25 mouse cellular contexts compared by ENCODE assay signal in the genomic region with DNA sequence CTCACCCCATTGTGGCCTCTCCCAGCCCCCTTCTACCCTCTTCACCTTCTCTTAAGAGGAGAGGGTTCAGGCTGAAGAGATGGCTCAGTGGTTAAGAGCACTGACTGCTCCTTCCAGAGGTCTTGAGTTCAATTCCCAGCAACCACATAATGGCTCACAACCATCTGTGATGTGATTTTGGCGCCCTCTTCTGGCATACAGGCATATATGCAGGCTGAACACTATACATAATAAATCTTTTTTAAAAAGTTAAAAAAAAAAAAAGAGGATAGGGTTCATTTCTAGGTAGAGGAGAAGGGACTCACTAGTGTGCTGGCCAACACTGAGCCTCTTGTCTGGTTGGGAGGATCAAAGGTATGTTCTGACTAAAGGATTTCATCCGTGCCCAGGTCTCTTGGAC. TPM values are rescaled to one million over a fixed set of nuclear protein-coding genes. Genes with fewer than 3 reads are reported as not detected.
A peak's percentile ranks its signal among the peaks of the same experiment; 100 is the strongest.
DNase-seq lines count a peak whose midpoint lies in the region; ATAC-seq and TF ChIP-seq lines count a peak whose summit lies in the region.
"Had no signal": no experiment of that assay in that cellular context is flagged by ENCODE, and none has a peak within 500 bp of the region (broad histone marks: within the 10 kb centered on the region; RNA-seq: fewer than 3 reads in every experiment).

No protein-coding gene starts in this region.

- peak; percentile 52 for TF ChIP-seq CTCF in layer of hippocampus, adult 2 months (conservative IDR thresholded peaks at IDR 0.05)
- TF ChIP-seq CTCF in CH12.LX (conservative IDR thresholded peaks at IDR 0.05 in 1 of 2, IDR thresholded peaks at IDR 0.05 in 1 of 2; ENCODE audit: low read depth in 2 of 2, low read length in 2 of 2) = peak; percentile 22 to 33; a peak in 2 of 4 replicates
- peak; percentile 16; the same call in 1 of the 2 replicates for TF ChIP-seq CTCF in brain, embryonic 14.5 days (IDR thresholded peaks at IDR 0.05; ENCODE audit: borderline replicate concordance, extremely low read depth, insufficient read depth, insufficient read length)

- no peak overlapping the region for H3K4me2 ChIP-seq in CH12.LX (ENCODE audit: insufficient read depth, low read depth, poor library complexity, severe bottlenecking)
- no peak overlapping the region for H3K4me2 ChIP-seq in kidney, embryonic 15.5 days
- H3K4me2 ChIP-seq: embryonic facial prominence, embryonic 13.5 days; heart, embryonic 13.5 days; hindbrain, embryonic 15.5 days; liver, embryonic 12.5 days; midbrain, embryonic 15.5 days had no signal

- peaks cover 76% of the 10 kb centered on the region for H3K79me2 ChIP-seq in CH12.LX (replicated peaks; ENCODE audit: control insufficient read depth, extremely low read depth, insufficient read depth, poor library complexity, severe bottlenecking)

- TF ChIP-seq RAD21 in CH12.LX (IDR thresholded peaks at IDR 0.05; ENCODE audit: low read depth, low read length) = peak; percentile 7

- peaks cover 15% of the 10 kb centered on the region for H3K9me3 ChIP-seq in CH12.LX (replicated peaks; ENCODE audit: low read length)
- H3K9me3 ChIP-seq in kidney, embryonic 15.5 days (replicated peaks) = no peaks in the 10 kb centered on the region
- H3K9me3 ChIP-seq: embryonic facial prominence, embryonic 13.5 days; heart, embryonic 13.5 days; hindbrain, embryonic 15.5 days; limb, embryonic 10.5 days; liver, embryonic 12.5 days; midbrain, embryonic 15.5 days had no signal

- H3K4me3 ChIP-seq in layer of hippocampus, adult 2 months = no peak overlapping the region
- no peak overlapping the region for H3K4me3 ChIP-seq in CH12.LX (replicated peaks in 1 of 3; ENCODE audit: low read depth in 2 of 3, low read length in 2 of 3, poor library complexity in 1 of 3)
- H3K4me3 ChIP-seq in kidney, embryonic 15.5 days (replicated peaks) = no peak overlapping the region
- H3K4me3 ChIP-seq: embryonic facial prominence, embryonic 13.5 days; heart, embryonic 13.5 days; hindbrain, embryonic 15.5 days; limb, embryonic 10.5 days; liver, embryonic 12.5 days; megakaryocyte, embryonic 14.5 days; midbrain, embryonic 15.5 days had no signal

- peaks cover 41 to 83% of the 10 kb centered on the region in 2 experiments for H3K4me1 ChIP-seq in CH12.LX (ENCODE audit: control insufficient read depth in 1 of 2, insufficient read depth in 2 of 2)
- H3K4me1 ChIP-seq in kidney, embryonic 15.5 days = peaks cover 5% of the 10 kb centered on the region; the same call in 1 of the 2 replicates
- H3K4me1 ChIP-seq: hindbrain, embryonic 15.5 days; limb, embryonic 10.5 days; midbrain, embryonic 15.5 days had no signal

- WGBS in kidney, embryonic 15.5 days = 55% methylated on average over 2 of the region's 2 CpGs

- in situ Hi-C loops in CH12.LX (cut with MboI; ENCODE audit: low pct_ligation_motif_present, low pct_unique_long_range_greater_than_20kb, low sequenced_read_pairs) = no loop called here

- H3K27me3 ChIP-seq in CH12.LX (replicated peaks) = no peaks in the 10 kb centered on the region
- H3K27me3 ChIP-seq in kidney, embryonic 15.5 days = no peaks in the 10 kb centered on the region
- H3K27me3 ChIP-seq: embryonic facial prominence, embryonic 13.5 days; heart, embryonic 13.5 days; hindbrain, embryonic 15.5 days; liver, embryonic 12.5 days; megakaryocyte, embryonic 14.5 days; midbrain, embryonic 15.5 days had no signal

- DNase-seq in layer of hippocampus, adult 2 months (ENCODE audit: low spot score in 2 of 2) = no peak
- DNase-seq in layer of hippocampus, adult 9-10 months (ENCODE audit: low spot score) = no peak
- DNase-seq in 416B (ENCODE audit: low read depth) = peak; percentile 39
- DNase-seq in CH12.LX (ENCODE audit: extremely low read depth) = no peak
- DNase-seq in brain, embryonic 14.5 days (ENCODE audit: low read depth) = no peak
- no peak for DNase-seq in thymus, postnatal 14 days
- no peak for DNase-seq in retina, postnatal 1 day
- DNase-seq: adrenal gland, postnatal 10 days; cerebellum, adult 11 months; cerebellum, postnatal 14 days; heart, postnatal 4 days; kidney, adult 11 months; kidney, postnatal 14 days; lung, postnatal 10 days; right cerebral cortex, postnatal 4 days; thymus, postnatal 4 days had no signal

- TF ChIP-seq POLR2A in CH12.LX (IDR thresholded peaks at IDR 0.05; ENCODE audit: low read depth, low read length) = no peak
- TF ChIP-seq POLR2A in brain, embryonic 14.5 days (IDR thresholded peaks at IDR 0.05; ENCODE audit: borderline replicate concordance, extremely low read depth, insufficient read depth, insufficient read length, poor library complexity, severe bottlenecking) = no peak

- dilution Hi-C loops in CH12.LX (cut with MboI; ENCODE audit: extremely low pct_ligation_motif_present, extremely low pct_unique_long_range_greater_than_20kb, low sequenced_read_pairs) = no loop called here

- ATAC-seq in kidney, embryonic 15.5 days (replicated peaks; ENCODE audit: low FRiP score) = no peak
- ATAC-seq: activated CD4-positive, CD25-positive, alpha-beta regulatory T cell, adult 4 months; liver, embryonic 12.5 days; midbrain, embryonic 15.5 days had no signal

- no peak for TF ChIP-seq EP300 in CH12.LX (IDR thresholded peaks at IDR 0.05; ENCODE audit: low read length)

- H3K36me3 ChIP-seq in CH12.LX (replicated peaks in 1 of 2; ENCODE audit: control insufficient read depth in 1 of 2, insufficient read depth in 1 of 2, low read length in 1 of 2) = peaks cover 38 to 65% of the 10 kb centered on the region in 2 experiments
- H3K36me3 ChIP-seq in kidney, embryonic 15.5 days = peaks cover 6% of the 10 kb centered on the region; the same call in 1 of the 2 replicates
- H3K36me3 ChIP-seq: hindbrain, embryonic 15.5 days; midbrain, embryonic 15.5 days had no signal

- H3K9ac ChIP-seq in CH12.LX (ENCODE audit: insufficient read depth, low read depth) = no peak overlapping the region
- no peak overlapping the region for H3K9ac ChIP-seq in kidney, embryonic 15.5 days
- H3K9ac ChIP-seq: embryonic facial prominence, embryonic 13.5 days; heart, embryonic 13.5 days; hindbrain, embryonic 15.5 days; liver, embryonic 12.5 days; midbrain, embryonic 15.5 days had no signal

- no peak overlapping the region for H3K27ac ChIP-seq in layer of hippocampus, adult 2 months
- H3K27ac ChIP-seq in CH12.LX (ENCODE audit: insufficient read depth, low read depth) = no peak overlapping the region
- H3K27ac ChIP-seq in kidney, embryonic 15.5 days = no peak overlapping the region
- H3K27ac ChIP-seq: embryonic facial prominence, embryonic 13.5 days; heart, embryonic 13.5 days; hindbrain, embryonic 15.5 days; limb, embryonic 10.5 days; liver, embryonic 12.5 days; midbrain, embryonic 15.5 days had no signal

TF ChIP-seq in CH12.LX, 34 proteins besides CTCF, POLR2A, EP300 and RAD21:
- no peak for TF ChIP-seq IRF4 (IDR thresholded peaks at IDR 0.05; ENCODE audit: low read depth, low read length)
- TF ChIP-seq PAX5 (IDR thresholded peaks at IDR 0.05; ENCODE audit: low read length) = no peak
- no peak for TF ChIP-seq ZKSCAN1 (IDR thresholded peaks at IDR 0.05; ENCODE audit: borderline replicate concordance, low read depth, low read length)
- no peak for TF ChIP-seq JUN (IDR thresholded peaks at IDR 0.05; ENCODE audit: insufficient read depth, low read depth, low read length)

RNA-seq across cellular contexts. Expression of gene Hk2, which starts 24.2 kb away (rescaled TPM):
- 1 to 10 TPM; 7.0 to 7.4 TPM for total RNA-seq in layer of hippocampus, adult 2 months (2021)
- total RNA-seq in CH12.LX (2012; rRNA removed) = 127 and 149 TPM in 2 replicates
- 56.0 and 64.2 TPM in 2 replicates for total RNA-seq in CH12.LX (2014; rRNA removed)
- polyA plus RNA-seq in CH12.LX (2012; ENCODE audit: insufficient read length, low read depth) = 68.4 and 75.3 TPM in 2 replicates
- polyA plus RNA-seq in brain, embryonic 14.5 days (2012; rRNA removed) = 3.6 and 4.7 TPM in 2 replicates
- 19.0 and 19.7 TPM in 2 replicates for polyA plus RNA-seq in kidney, embryonic 15.5 days (2015; fragmentation: Nextera tagmentation; extraction: Ambion mirVana)

RNA-seq across cellular contexts. Expression of gene Pole4, which starts 44.9 kb away (rescaled TPM):
- total RNA-seq in layer of hippocampus, adult 2 months (2021) = 10 to 100 TPM; 36.4 to 36.7 TPM
- total RNA-seq in CH12.LX (2012; rRNA removed) (49.7 and 59.1 TPM in 2 replicates), CH12.LX (2014; rRNA removed) (178 and 184 TPM in 2 replicates)
- polyA plus RNA-seq in CH12.LX (2012; ENCODE audit: insufficient read length, low read depth) = 79.8 and 88.8 TPM in 2 replicates
- 46.6 and 52.4 TPM in 2 replicates for polyA plus RNA-seq in brain, embryonic 14.5 days (2012; rRNA removed)
- 106 and 113 TPM in 2 replicates for polyA plus RNA-seq in kidney, embryonic 15.5 days (2015; fragmentation: Nextera tagmentation; extraction: Ambion mirVana)
